Mouse (Mus musculus): ENCODE results near the gene Zranb2. TPM values are rescaled to one million over a fixed set of nuclear protein-coding genes. Genes with fewer than 3 reads are reported as not detected.
A peak's percentile ranks its signal among the peaks of the same experiment; 100 is the strongest.

Gene Zranb2
- 128 and 130 TPM in 2 replicates for polyA plus RNA-seq (2015; fragmentation: Nextera tagmentation; extraction: Ambion mirVana)

GRCm38 (mm10) chr3:157533964-157534785, at the start of gene Zranb2:
Zranb2 (plus strand) TSS chr3:157534160.
- WGBS, result under 1% methylated on average over 82 of the region's 91 CpGs
- Histone ChIP-seq H3K9ac (peak within 1 kb of the TSS; percentile 91), H3K4me2 (replicated peaks) (peak within 1 kb of the TSS; percentile 73), H3K9me3 (peaks cover 5% of the 10 kb centered on the region; the same call in 1 of the 2 replicates), H3K27ac (peak within 1 kb of the TSS; percentile 86), H3K4me3 (peak within 1 kb of the TSS; percentile 81), H3K4me1 (peaks cover 10% of the 10 kb centered on the region), H3K36me3 (peaks cover 16% of the 10 kb centered on the region), H3K27me3 (peaks cover 37% of the 10 kb centered on the region)
- ATAC-seq (ENCODE audit: low FRiP score, low read depth), result peak; percentile 95

- no peak for ATAC-seq (ENCODE audit: low FRiP score, low read depth)
- Histone ChIP-seq H3K9me3 (no peaks in the 10 kb centered on the region), H3K4me1 (no peaks in the 10 kb centered on the region), H3K9ac (no peak overlapping the region), H3K4me2 (replicated peaks) (no peak overlapping the region), H3K27me3 (no peaks in the 10 kb centered on the region), H3K27ac (no peak overlapping the region), H3K4me3 (no peak overlapping the region), H3K36me3 (no peaks in the 10 kb centered on the region)
- 60% methylated on average over 4 of the region's 4 CpGs for WGBS
Measured at GRCm38 (mm10) chr3:157492043-157492442, 41.9 kb upstream of the Zranb2 start.

GRCm38 (mm10) chr3:157502216-157502615, 31.7 kb upstream of the Zranb2 start:
- no peak overlapping the region for H3K4me3 ChIP-seq
- no peaks in the 10 kb centered on the region for H3K9me3 ChIP-seq
- no peaks in the 10 kb centered on the region for H3K36me3 ChIP-seq
- no peaks in the 10 kb centered on the region; the same call in 1 of the 2 replicates for H3K27me3 ChIP-seq
- ATAC-seq (ENCODE audit: low FRiP score, low read depth), result no peak
- 70% methylated on average over 1 of the region's 1 CpGs for WGBS
- no peak overlapping the region for H3K9ac ChIP-seq
- no peak overlapping the region for H3K27ac ChIP-seq
- H3K4me2 ChIP-seq (replicated peaks), result no peak overlapping the region
- no peaks in the 10 kb centered on the region for H3K4me1 ChIP-seq

GRCm38 (mm10) chr3:157514116-157514796, 19.7 kb upstream of the Zranb2 start:
- ATAC-seq (ENCODE audit: low FRiP score, low read depth), result peak; percentile 61; the same call in 1 of the 2 replicates
- Histone ChIP-seq H3K4me2 (replicated peaks) (no peak overlapping the region), H3K4me1 (peaks cover 10% of the 10 kb centered on the region; the same call in 1 of the 2 replicates), H3K4me3 (no peak overlapping the region), H3K36me3 (no peaks in the 10 kb centered on the region), H3K9ac (no peak overlapping the region), H3K9me3 (no peaks in the 10 kb centered on the region), H3K27ac (no peak overlapping the region), H3K27me3 (no peaks in the 10 kb centered on the region)
- WGBS, result 34% methylated on average over 5 of the region's 5 CpGs

- H3K36me3 ChIP-seq, result no peaks in the 10 kb centered on the region
- no peak overlapping the region for H3K4me3 ChIP-seq
- H3K9ac ChIP-seq, result no peak overlapping the region
- no peak overlapping the region for H3K27ac ChIP-seq
- no peak overlapping the region for H3K4me2 ChIP-seq (replicated peaks)
- WGBS, result 64% methylated on average over 3 of the region's 3 CpGs
- ATAC-seq (ENCODE audit: low FRiP score, low read depth), result no peak
- 0 out of 2 replicates have a peak, but pooled peaks cover 2% of the 10 kb centered on the region for H3K27me3 ChIP-seq
- peaks cover 10% of the 10 kb centered on the region; the same call in 1 of the 2 replicates for H3K4me1 ChIP-seq
- no peaks in the 10 kb centered on the region for H3K9me3 ChIP-seq
Measured at GRCm38 (mm10) chr3:157516471-157516870, 17.5 kb upstream of the Zranb2 start.

- Histone ChIP-seq H3K36me3 (no peaks in the 10 kb centered on the region), H3K4me3 (no peak overlapping the region), H3K27me3 (peaks cover 11% of the 10 kb centered on the region; the same call in 1 of the 2 replicates), H3K27ac (no peak overlapping the region), H3K4me2 (replicated peaks) (no peak overlapping the region), H3K4me1 (peaks cover 10% of the 10 kb centered on the region; the same call in 1 of the 2 replicates), H3K9me3 (no peaks in the 10 kb centered on the region), H3K9ac (no peak overlapping the region)
- ATAC-seq (ENCODE audit: low FRiP score, low read depth), result no peak
- 75% methylated on average over 2 of the region's 2 CpGs for WGBS
Measured at GRCm38 (mm10) chr3:157517992-157518391, 16.0 kb upstream of the Zranb2 start.

- no peaks in the 10 kb centered on the region for H3K9me3 ChIP-seq
- no peak overlapping the region for H3K4me2 ChIP-seq (replicated peaks)
- H3K9ac ChIP-seq, result no peak overlapping the region
- no peak overlapping the region for H3K4me3 ChIP-seq
- ATAC-seq (ENCODE audit: low FRiP score, low read depth), result 0 out of 2 replicates have a peak, but pooled peaks have one; percentile 61
- no peaks in the 10 kb centered on the region for H3K4me1 ChIP-seq
- WGBS, result 3% methylated on average over 1 of the region's 1 CpGs
- H3K27ac ChIP-seq, result no peak overlapping the region
- H3K27me3 ChIP-seq, result peaks cover 15% of the 10 kb centered on the region
- H3K36me3 ChIP-seq, result no peaks in the 10 kb centered on the region
Measured at GRCm38 (mm10) chr3:157520433-157520832, 13.5 kb upstream of the Zranb2 start.

- Histone ChIP-seq H3K4me2 (replicated peaks) (no peak overlapping the region), H3K9me3 (no peaks in the 10 kb centered on the region), H3K27ac (no peak overlapping the region), H3K4me1 (no peaks in the 10 kb centered on the region), H3K4me3 (no peak overlapping the region), H3K9ac (no peak overlapping the region), H3K27me3 (peaks cover 25% of the 10 kb centered on the region), H3K36me3 (no peaks in the 10 kb centered on the region)
- WGBS, result 51% methylated on average over 1 of the region's 1 CpGs
- no peak for ATAC-seq (ENCODE audit: low FRiP score, low read depth)
Measured at GRCm38 (mm10) chr3:157523834-157524233, 10.1 kb upstream of the Zranb2 start.

- H3K4me1 ChIP-seq, result peaks cover 10% of the 10 kb centered on the region
- H3K4me3 ChIP-seq, result no peak overlapping the region
- 68% methylated on average over 2 of the region's 2 CpGs for whole genome bisulfite sequencing
- H3K27ac ChIP-seq, result no peak overlapping the region
- ATAC-seq (ENCODE audit: low FRiP score, low read depth), result no peak
- no peak overlapping the region for H3K9ac ChIP-seq
- peaks cover 51% of the 10 kb centered on the region for H3K27me3 ChIP-seq
- H3K9me3 ChIP-seq, result peaks cover 5% of the 10 kb centered on the region; the same call in 1 of the 2 replicates
- H3K36me3 ChIP-seq, result no peaks in the 10 kb centered on the region
- no peak overlapping the region for H3K4me2 ChIP-seq (replicated peaks)
Measured at GRCm38 (mm10) chr3:157531585-157531984, 2.4 kb upstream of the Zranb2 start.

GRCm38 (mm10) chr3:157534786-157535415, 941 bp downstream of the Zranb2 start:
- peaks cover 30% of the 10 kb centered on the region for H3K27me3 ChIP-seq
- H3K36me3 ChIP-seq, result peaks cover 23% of the 10 kb centered on the region
- peak overlapping the region; percentile 81 for H3K4me3 ChIP-seq
- no peak for ATAC-seq (ENCODE audit: low FRiP score, low read depth)
- H3K9ac ChIP-seq, result peak overlapping the region; percentile 91
- H3K4me1 ChIP-seq, result peaks cover 10% of the 10 kb centered on the region
- H3K9me3 ChIP-seq, result peaks cover 5% of the 10 kb centered on the region; the same call in 1 of the 2 replicates
- WGBS, result 4% methylated on average over 15 of the region's 15 CpGs
- H3K4me2 ChIP-seq (replicated peaks), result peak overlapping the region; percentile 73
- H3K27ac ChIP-seq, result peak overlapping the region; percentile 86

GRCm38 (mm10) chr3:157549323-157549722, 15.4 kb downstream of the Zranb2 start:
- peaks cover 40% of the 10 kb centered on the region for H3K36me3 ChIP-seq

More at GRCm38 (mm10) chr3:157549323-157549722, 15.4 kb downstream of the Zranb2 start:
- H3K9ac ChIP-seq, result no peak overlapping the region
- H3K4me3 ChIP-seq, result no peak overlapping the region
- no peaks in the 10 kb centered on the region for H3K4me1 ChIP-seq
- no peaks in the 10 kb centered on the region for H3K9me3 ChIP-seq
- no peak overlapping the region for H3K4me2 ChIP-seq (replicated peaks)
- H3K27ac ChIP-seq, result no peak overlapping the region
- no peaks in the 10 kb centered on the region for H3K27me3 ChIP-seq
- ATAC-seq (ENCODE audit: low FRiP score, low read depth), result peak; percentile 15; the same call in 1 of the 2 replicates
- 98% methylated on average over 2 of the region's 2 CpGs for WGBS

Data from limb, embryonic 13.5 days (tissue).